Mouse (Mus musculus) myocyte (in vitro differentiated cells): Measurements from ENCODE around the gene Taco1.

Experiments
- CEBPB ChIP-seq: IDR thresholded peaks from 2 replicates; pipeline ENCODE4 v1.6.1; 2011; ENCODE audit warnings: mild to moderate bottlenecking, moderate library complexity; ENCODE audit not compliant: poor library complexity, insufficient read depth, severe bottlenecking
- E2F4 ChIP-seq: IDR thresholded peaks from one replicate; pipeline ENCODE4 v1.6.1; 2011; ENCODE audit warnings: mild to moderate bottlenecking, control low read depth, moderate library complexity; ENCODE audit not compliant: insufficient read depth
- MAX ChIP-seq: IDR thresholded peaks from one replicate; pipeline ENCODE4 v1.6.1; 2011; ENCODE audit warnings: low read depth, mild to moderate bottlenecking, control low read depth
- MYOD1 ChIP-seq, 3 experiments: IDR thresholded peaks; one replicate each; pipeline ENCODE4 v1.6.1; 2011; ENCODE audit warnings: control low read depth in 2 of 3, low read depth in 2 of 3, mild to moderate bottlenecking in 2 of 3, moderate library complexity in 1 of 3; ENCODE audit not compliant: insufficient read length in 2 of 3, control insufficient read depth in 1 of 3
- MYOG ChIP-seq, 3 experiments: IDR thresholded peaks; one replicate each; pipeline ENCODE4 v1.6.1; 2011; ENCODE audit warnings: control low read depth in 2 of 3, low read depth in 2 of 3, mild to moderate bottlenecking in 2 of 3; ENCODE audit not compliant: insufficient read length in 2 of 3, control insufficient read depth in 1 of 3, insufficient read depth in 1 of 3
- POLR2A ChIP-seq: IDR thresholded peaks from one replicate; pipeline ENCODE4 v1.6.1; 2011; ENCODE audit warnings: low read depth, mild to moderate bottlenecking, control low read depth, moderate library complexity; ENCODE audit not compliant: insufficient read length
- POLR2AphosphoS2 ChIP-seq: IDR thresholded peaks from one replicate; pipeline ENCODE4 v1.6.1; 2011; ENCODE audit warnings: low read depth, control low read depth; ENCODE audit not compliant: insufficient read length
- REST ChIP-seq: IDR thresholded peaks from one replicate; pipeline ENCODE4 v1.6.1; 2011; ENCODE audit warnings: mild to moderate bottlenecking, control low read depth, moderate library complexity; ENCODE audit not compliant: insufficient read depth, insufficient read length
- SRF ChIP-seq: IDR thresholded peaks from one replicate; pipeline ENCODE4 v1.6.1; 2011; ENCODE audit warnings: low read depth; ENCODE audit not compliant: control insufficient read depth, insufficient read length
- TCF12 ChIP-seq: IDR thresholded peaks from one replicate; pipeline ENCODE4 v1.6.1; 2011; ENCODE audit warnings: mild to moderate bottlenecking, control low read depth; ENCODE audit not compliant: poor library complexity, insufficient read depth, severe bottlenecking
- TCF3 ChIP-seq: IDR thresholded peaks from one replicate; pipeline ENCODE4 v1.6.1; 2011; ENCODE audit warnings: low read depth, control low read depth; ENCODE audit not compliant: insufficient read length
- USF1 ChIP-seq: IDR thresholded peaks from one replicate; pipeline ENCODE4 v1.6.1; 2011; ENCODE audit warnings: low read depth, mild to moderate bottlenecking, control low read depth, moderate library complexity

- no peak for TF ChIP-seq USF1
- no peak for TF ChIP-seq MAX
- no peak for TF ChIP-seq MYOD1 (IDR thresholded peaks at IDR 0.05; ENCODE audit: control insufficient read depth in 1 of 3, insufficient read length in 2 of 3, low read depth in 2 of 3)
- no peak for TF ChIP-seq E2F4
- TF ChIP-seq POLR2A = no peak
- TF ChIP-seq TCF12 = no peak
- TF ChIP-seq CEBPB = no peak
- TF ChIP-seq MYOG (IDR thresholded peaks at IDR 0.05; ENCODE audit: control insufficient read depth in 1 of 3, insufficient read depth in 1 of 3, insufficient read length in 2 of 3, low read depth in 2 of 3) = no peak
- no peak for TF ChIP-seq POLR2AphosphoS2
- no peak for TF ChIP-seq SRF
- TF ChIP-seq REST = no peak
- TF ChIP-seq TCF3 = no peak
These were observed 7.9 kb downstream of the Taco1 start for GRCm38 (mm10) chr11:106073774-106074173.
